8 mouse cellular contexts compared by ENCODE assay signal in genomic region chr4:123749484-123750130, GRCm38 (mm10). TPM values are rescaled to one million over a fixed set of nuclear protein-coding genes. Genes with fewer than 3 reads are reported as not detected.
DNase-seq lines count a peak whose midpoint lies in the region; ATAC-seq and TF ChIP-seq lines count a peak whose summit lies in the region.

No protein-coding gene starts in this region.

- peak; percentile 74 for ATAC-seq in kidney, embryonic 14.5 days (ENCODE audit: low FRiP score, low TSS enrichment)
- ATAC-seq in stomach, embryonic 14.5 days (ENCODE audit: insufficient number of reproducible peaks, insufficient read depth, low FRiP score, low read depth), result peak; percentile 75

- H3K79me2 ChIP-seq in C2C12 (ENCODE audit: control insufficient read depth, insufficient read depth), result peaks cover 56% of the 10 kb centered on the region

- no peaks in the 10 kb centered on the region for H3K27me3 ChIP-seq in C2C12 (ENCODE audit: control insufficient read depth, insufficient read depth, insufficient read length)
- H3K27me3 ChIP-seq in kidney, embryonic 14.5 days (ENCODE audit: control insufficient read depth, insufficient read depth, low read length), result no peaks in the 10 kb centered on the region; the same call in 1 of the 2 replicates
- H3K27me3 ChIP-seq in stomach, embryonic 14.5 days (ENCODE audit: control insufficient read depth, insufficient read depth, low read length), result no peaks in the 10 kb centered on the region

- peak overlapping the region; percentile 85 for H3K9ac ChIP-seq in kidney, embryonic 14.5 days (ENCODE audit: low read depth, low read length)
- H3K9ac ChIP-seq in stomach, embryonic 14.5 days (replicated peaks; ENCODE audit: low read depth, low read length), result peak overlapping the region; percentile 82

- TF ChIP-seq POLR2A in brain, embryonic 14.5 days (IDR thresholded peaks at IDR 0.05; ENCODE audit: borderline replicate concordance, extremely low read depth, insufficient read depth, insufficient read length, poor library complexity, severe bottlenecking), result no peak

- H3K9me3 ChIP-seq in kidney, embryonic 14.5 days (ENCODE audit: control insufficient read depth, low read length), result no peaks in the 10 kb centered on the region
- no peaks in the 10 kb centered on the region for H3K9me3 ChIP-seq in stomach, embryonic 14.5 days (ENCODE audit: control insufficient read depth, low read depth, low read length)

- peaks cover 2% of the 10 kb centered on the region for H3K36me3 ChIP-seq in C2C12 (ENCODE audit: control insufficient read depth, insufficient read depth)
- no peaks in the 10 kb centered on the region for H3K36me3 ChIP-seq in kidney, embryonic 14.5 days (ENCODE audit: control insufficient read depth, insufficient read depth, low read length)
- H3K36me3 ChIP-seq in stomach, embryonic 14.5 days (ENCODE audit: control insufficient read depth, insufficient read depth, low read length), result no peaks in the 10 kb centered on the region

- peak; percentile 76 to 79 for DNase-seq in cerebellum, postnatal 10 days
- DNase-seq in cerebellum, postnatal 4 days (ENCODE audit: low spot score in 2 of 2), result no peak
- DNase-seq in brain, embryonic 14.5 days (ENCODE audit: low read depth), result peak; percentile 62
- peak; percentile 27 to 41 for DNase-seq in heart, adult 9 months (ENCODE audit: low spot score in 2 of 2)
- peak; percentile 14 for DNase-seq in lung, postnatal 36 days

- peak overlapping the region; percentile 84 for H3K27ac ChIP-seq in kidney, embryonic 14.5 days (ENCODE audit: low read depth, low read length)
- peak overlapping the region; percentile 79 for H3K27ac ChIP-seq in stomach, embryonic 14.5 days (ENCODE audit: low read length)

- H3K4me1 ChIP-seq in kidney, embryonic 14.5 days (ENCODE audit: control insufficient read depth, insufficient read depth, low read length), result peaks cover 6% of the 10 kb centered on the region
- peaks cover 9% of the 10 kb centered on the region; the same call in 1 of the 2 replicates for H3K4me1 ChIP-seq in stomach, embryonic 14.5 days (ENCODE audit: control insufficient read depth, insufficient read depth, low read length)

- H3K79me3 ChIP-seq in C2C12 (ENCODE audit: low read depth), result peaks cover 51% of the 10 kb centered on the region

- H3ac ChIP-seq in C2C12 (ENCODE audit: control insufficient read depth, insufficient read length, low read depth), result peak overlapping the region; percentile 87

- peak overlapping the region; percentile 86 for H3K4me2 ChIP-seq in kidney, embryonic 14.5 days (replicated peaks; ENCODE audit: low read depth, low read length)
- H3K4me2 ChIP-seq in stomach, embryonic 14.5 days (replicated peaks; ENCODE audit: low read depth, low read length), result peak overlapping the region; percentile 81

- H3K4me3 ChIP-seq in C2C12 (ENCODE audit: insufficient read depth, poor library complexity, severe bottlenecking), result peak overlapping the region; percentile 97
- H3K4me3 ChIP-seq in kidney, embryonic 14.5 days (ENCODE audit: low read length), result peak overlapping the region; percentile 99
- peak overlapping the region; percentile 99 for H3K4me3 ChIP-seq in stomach, embryonic 14.5 days (ENCODE audit: low read depth, low read length)

- no peak for TF ChIP-seq CTCF in C2C12 (IDR thresholded peaks at IDR 0.05; ENCODE audit: control insufficient read depth, insufficient read depth, insufficient read length)
- TF ChIP-seq CTCF in brain, embryonic 14.5 days (IDR thresholded peaks at IDR 0.05; ENCODE audit: borderline replicate concordance, extremely low read depth, insufficient read depth, insufficient read length), result no peak

- WGBS in kidney, embryonic 14.5 days, result under 1% methylated on average over 55 of the region's 55 CpGs
- under 1% methylated on average over 51 of the region's 55 CpGs for WGBS in stomach, embryonic 14.5 days

TF ChIP-seq in C2C12, 6 proteins besides CTCF, POLR2A, EP300 and RAD21:
- TF ChIP-seq MYOG (IDR thresholded peaks at IDR 0.05; ENCODE audit: control insufficient read depth, extremely low read depth, insufficient read length) (no peak), MAX (IDR thresholded peaks at IDR 0.05) (no peak), MYOD1 (IDR thresholded peaks at IDR 0.05; ENCODE audit: control insufficient read depth, insufficient read length, low read depth) (no peak), USF1 (IDR thresholded peaks at IDR 0.05; ENCODE audit: low read depth) (no peak), FOSL1 (IDR thresholded peaks at IDR 0.05; ENCODE audit: insufficient read depth, low read length, poor library complexity, severe bottlenecking) (no peak), CEBPB (IDR thresholded peaks at IDR 0.05; ENCODE audit: low read depth) (no peak)

RNA-seq across cellular contexts. Expression of gene Akirin1, which starts 0.5 kb away (rescaled TPM):
- 21.8 TPM for polyA plus RNA-seq in C2C12 (2012; fragmentation: generic; extraction: Trizol)
- polyA plus RNA-seq in brain, embryonic 14.5 days (2012; rRNA removed), result 63.2 and 74.9 TPM in 2 replicates
- 48.9 and 56.6 TPM in 2 replicates for polyA plus RNA-seq in kidney, embryonic 14.5 days (2014; fragmentation: Nextera tagmentation; extraction: Ambion mirVana)
- polyA plus RNA-seq in stomach, embryonic 14.5 days (2014; fragmentation: Nextera tagmentation; extraction: Ambion mirVana), result 47.2 and 51.0 TPM in 2 replicates

RNA-seq across cellular contexts. Expression of gene Ndufs5, which starts 31.6 kb away (rescaled TPM):
- 322 TPM for polyA plus RNA-seq in C2C12 (2012; fragmentation: generic; extraction: Trizol)
- 229 and 240 TPM in 2 replicates for polyA plus RNA-seq in brain, embryonic 14.5 days (2012; rRNA removed)
- 321 and 417 TPM in 2 replicates for polyA plus RNA-seq in kidney, embryonic 14.5 days (2014; fragmentation: Nextera tagmentation; extraction: Ambion mirVana)
- polyA plus RNA-seq in stomach, embryonic 14.5 days (2014; fragmentation: Nextera tagmentation; extraction: Ambion mirVana), result 297 and 346 TPM in 2 replicates

RNA-seq across cellular contexts. Expression of gene Rhbdl2, which starts 38.1 kb away (rescaled TPM):
- polyA plus RNA-seq in C2C12 (2012; fragmentation: generic; extraction: Trizol), result 0.14 TPM
- polyA plus RNA-seq in brain, embryonic 14.5 days (2012; rRNA removed), result 1.4 and 1.5 TPM in 2 replicates
- polyA plus RNA-seq in kidney, embryonic 14.5 days (2014; fragmentation: Nextera tagmentation; extraction: Ambion mirVana), result 3.8 TPM in 2 replicates
- 4.7 and 5.8 TPM in 2 replicates for polyA plus RNA-seq in stomach, embryonic 14.5 days (2014; fragmentation: Nextera tagmentation; extraction: Ambion mirVana)

Comparison
In these comparisons a context has a peak if more than half of its experiments do, and no peak if none do; other contexts are left out.
1. DNase-seq: peak in cerebellum, postnatal 10 days (2 of 2), brain, embryonic 14.5 days (single experiment), heart, adult 9 months (2 of 2) and lung, postnatal 36 days (single experiment); none in cerebellum, postnatal 4 days (0 of 2).
2. Peak in every context shown above with its lines, with median percentiles within 50 percentile points of each other: H3K4me3 ChIP-seq.